Mouse (Mus musculus): ENCODE results near the gene Sugp2. TPM values are rescaled to one million over a fixed set of nuclear protein-coding genes. Genes with fewer than 3 reads are reported as not detected.
"Not testable (repeated sequence)": the region's sequence is repeated elsewhere in the genome, so short reads cannot be mapped to it uniquely, and the experiment has no call there.

Gene Sugp2
- total RNA-seq (2021): 10 to 100 TPM; 42.3 to 44.1 TPM
- long read RNA-seq, experiment 1, transcript Sugp2-201 (11 exons, 3,874 nt): major isoform, 25 of 53 reads
- long read RNA-seq, experiment 1, partial matches to known transcripts: 9 of 53 reads
- long read RNA-seq, experiment 1, other reads (novel, unspliced or antisense): 19 of 53 reads
- long read RNA-seq, experiment 2, transcript Sugp2-201 (11 exons, 3,874 nt): major isoform, 39 of 60 reads
- long read RNA-seq, experiment 2, partial matches to known transcripts: 6 of 60 reads
- long read RNA-seq, experiment 2, other reads (novel, unspliced or antisense): 15 of 60 reads

GRCm38 (mm10) chr8:70234080-70234780 lies at the start of gene Sugp2, which contains the start of gene Armc6:
Gene Sugp2, plus strand, starts transcription at chr8:70234226.
Gene Armc6, minus strand, starts transcription at chr8:70234466.
- intact Hi-C loops (cut with DNase I; ENCODE audit: low total_unique reads): no loop called here
- peak; percentile 93 for DNase-seq

GRCm38 (mm10) chr8:70188707-70189106 lies 45.3 kb upstream of the Sugp2 start:
- DNase-seq: no peak
- intact Hi-C loops (cut with DNase I; ENCODE audit: low total_unique reads): no loop called here

- DNase-seq: no peak
- intact Hi-C loops (cut with DNase I; ENCODE audit: low total_unique reads): no loop called here
Measured at GRCm38 (mm10) chr8:70193238-70193637, 40.8 kb upstream of the Sugp2 start.

- intact Hi-C loops (cut with DNase I; ENCODE audit: low total_unique reads): no loop called here
- DNase-seq: no peak
Measured at GRCm38 (mm10) chr8:70194191-70194590, 39.8 kb upstream of the Sugp2 start.

GRCm38 (mm10) chr8:70195762-70196161 lies 38.3 kb upstream of the Sugp2 start:
- intact Hi-C loops (cut with DNase I; ENCODE audit: low total_unique reads): no loop called here
- no peak for DNase-seq

GRCm38 (mm10) chr8:70197603-70198002 lies 36.4 kb upstream of the Sugp2 start:
- no peak for DNase-seq
- intact Hi-C loops (cut with DNase I; ENCODE audit: low total_unique reads): loop anchor here (2.0 kb wide), 1 partner anchor 27 kb away; no protein-coding TSS in a partner anchor

- no peak for DNase-seq
- intact Hi-C loops (cut with DNase I; ENCODE audit: low total_unique reads): no loop called here
Measured at GRCm38 (mm10) chr8:70200098-70200681, 33.8 kb upstream of the Sugp2 start.

- no peak for DNase-seq
- intact Hi-C loops (cut with DNase I; ENCODE audit: low total_unique reads): no loop called here
Measured at GRCm38 (mm10) chr8:70201417-70201816, 32.6 kb upstream of the Sugp2 start.

- DNase-seq: no peak
- intact Hi-C loops (cut with DNase I; ENCODE audit: low total_unique reads): no loop called here
Measured at GRCm38 (mm10) chr8:70203072-70203471, 31.0 kb upstream of the Sugp2 start.

- no peak for DNase-seq
- intact Hi-C loops (cut with DNase I; ENCODE audit: low total_unique reads): no loop called here
Measured at GRCm38 (mm10) chr8:70204757-70205156, 29.3 kb upstream of the Sugp2 start.

GRCm38 (mm10) chr8:70208130-70208529 lies 25.9 kb upstream of the Sugp2 start:
- intact Hi-C loops (cut with DNase I; ENCODE audit: low total_unique reads): no loop called here
- no peak for DNase-seq

GRCm38 (mm10) chr8:70210538-70210937 lies 23.5 kb upstream of the Sugp2 start:
- intact Hi-C loops (cut with DNase I; ENCODE audit: low total_unique reads): no loop called here
- no peak for DNase-seq

- DNase-seq: no peak
- intact Hi-C loops (cut with DNase I; ENCODE audit: low total_unique reads): no loop called here
Measured at GRCm38 (mm10) chr8:70211275-70211674, 22.8 kb upstream of the Sugp2 start.

GRCm38 (mm10) chr8:70211726-70212111 lies 22.3 kb upstream of the Sugp2 start:
- intact Hi-C loops (cut with DNase I; ENCODE audit: low total_unique reads): no loop called here
- DNase-seq: peak; percentile 42

GRCm38 (mm10) chr8:70212112-70213055 lies 21.6 kb upstream of the Sugp2 start, which contains the start of gene Slc25a42:
Gene Slc25a42, minus strand, starts transcription at chr8:70212305.
- DNase-seq: peak; percentile 96
- intact Hi-C loops (cut with DNase I; ENCODE audit: low total_unique reads): no loop called here

GRCm38 (mm10) chr8:70214411-70214810 lies 19.6 kb upstream of the Sugp2 start:
- no peak for DNase-seq
- intact Hi-C loops (cut with DNase I; ENCODE audit: low total_unique reads): no loop called here

- DNase-seq: no peak
- intact Hi-C loops (cut with DNase I; ENCODE audit: low total_unique reads): no loop called here
Measured at GRCm38 (mm10) chr8:70215092-70215491, 18.9 kb upstream of the Sugp2 start.

GRCm38 (mm10) chr8:70216161-70216560 lies 17.9 kb upstream of the Sugp2 start:
- intact Hi-C loops (cut with DNase I; ENCODE audit: low total_unique reads); DNase-seq: not testable (repeated sequence)

GRCm38 (mm10) chr8:70216566-70216965 lies 17.5 kb upstream of the Sugp2 start:
- DNase-seq: peak; percentile 75
- intact Hi-C loops (cut with DNase I; ENCODE audit: low total_unique reads): no loop called here
